Mouse (Mus musculus): ENCODE data around the gene Cnih4. TPM values are rescaled to one million over a fixed set of nuclear protein-coding genes. Genes with fewer than 3 reads are reported as not detected.
A peak's percentile ranks its signal among the peaks of the same experiment; 100 is the strongest.

The Cnih4 gene
- total RNA-seq, 2 experiments from 2014 or later = 25.9 to 59.7 TPM

DNA sequence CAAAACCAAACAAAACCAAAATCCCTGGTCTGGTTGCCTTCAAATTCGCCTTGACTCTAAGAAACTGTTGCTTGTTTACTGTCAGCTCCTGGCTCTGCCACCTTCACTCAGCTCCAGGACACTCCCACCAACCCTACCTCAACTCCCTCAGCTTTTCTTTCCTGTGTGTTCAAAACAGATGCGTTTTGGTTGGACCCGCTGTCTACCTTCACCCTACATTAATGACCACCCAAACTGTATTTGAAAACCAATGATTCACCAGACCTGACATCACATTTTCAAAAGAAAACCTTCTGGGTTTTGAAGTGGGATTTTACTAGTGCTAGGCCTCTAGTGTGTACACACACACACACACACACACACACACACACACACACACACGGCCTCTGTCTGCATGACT is 65.7 kb downstream of the Cnih4 start:
- no peak for ATAC-seq (replicated peaks; ENCODE audit: low FRiP score, low TSS enrichment, poor library complexity, severe bottlenecking)

DNA sequence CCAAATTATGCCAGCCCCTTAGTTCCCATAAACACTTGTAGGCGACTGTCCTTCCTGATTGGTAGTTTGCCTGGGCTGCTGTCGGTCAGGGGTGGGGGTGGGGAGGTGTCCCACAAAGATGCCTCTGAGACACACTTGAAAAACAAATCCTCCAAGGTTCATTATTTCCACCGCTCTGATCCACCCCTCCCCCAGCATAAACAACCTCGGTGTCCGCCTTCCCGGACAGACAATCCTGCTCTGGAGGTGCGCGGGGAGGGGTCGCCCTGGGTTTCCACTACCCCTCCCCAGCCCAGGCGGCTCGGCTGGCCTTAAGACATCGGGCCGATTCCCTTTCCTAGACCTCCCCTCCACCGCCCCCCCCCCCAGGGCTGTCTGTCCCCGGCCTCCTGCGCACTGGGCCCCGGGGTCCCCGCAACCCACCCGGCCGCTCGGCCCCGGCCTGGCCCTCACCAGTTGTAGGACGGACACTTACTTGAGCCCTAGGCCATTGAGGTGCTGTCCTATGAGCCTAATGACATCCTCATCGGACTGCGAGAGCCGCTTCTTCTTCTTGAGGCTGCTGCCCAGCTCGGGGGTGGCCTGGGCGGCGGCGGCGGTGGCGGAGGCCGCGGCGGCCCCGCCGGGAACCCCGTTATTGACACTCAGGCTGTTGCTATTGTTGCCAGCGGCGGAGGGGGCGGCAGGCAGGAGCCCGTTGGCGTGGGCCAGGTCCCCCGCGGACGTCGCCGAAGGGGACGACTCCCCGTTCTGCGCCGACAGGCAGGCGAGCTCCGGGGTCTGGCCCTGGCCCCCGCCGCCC is 66.3 kb downstream of the Cnih4 start:
- ATAC-seq (replicated peaks; ENCODE audit: low FRiP score, low TSS enrichment, poor library complexity, severe bottlenecking) = 0 out of 2 replicates have a peak, but pooled peaks have one; percentile 9

DNA sequence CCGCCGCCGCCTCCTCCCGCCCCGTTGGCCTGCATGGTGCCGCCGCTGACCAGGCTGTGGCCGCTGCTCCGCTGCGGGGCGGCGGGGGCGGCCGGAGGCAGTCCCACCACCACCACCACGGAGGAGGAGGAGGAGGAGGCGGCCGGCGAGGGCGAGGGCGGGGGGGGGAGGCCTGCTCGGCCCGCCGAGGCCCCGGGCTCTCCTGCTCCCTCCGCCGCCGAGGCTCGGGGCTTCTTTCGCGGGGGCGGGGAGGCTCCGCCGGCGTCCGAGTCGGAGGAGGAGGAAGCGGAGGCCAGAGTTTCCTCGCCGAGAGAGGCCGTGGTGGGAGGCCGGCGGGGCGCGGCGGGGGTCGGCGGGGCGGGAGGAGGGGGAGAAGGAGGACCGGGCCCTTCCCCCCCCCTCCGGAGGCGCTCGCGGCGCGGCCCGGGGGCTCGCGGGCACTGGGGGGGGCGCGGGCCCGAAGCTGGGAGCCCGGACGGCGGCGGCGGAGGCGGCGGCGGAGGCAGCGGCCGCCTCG is 67.0 kb downstream of the Cnih4 start:
- ATAC-seq (replicated peaks; ENCODE audit: low FRiP score, low TSS enrichment, poor library complexity, severe bottlenecking) = no peak

DNA sequence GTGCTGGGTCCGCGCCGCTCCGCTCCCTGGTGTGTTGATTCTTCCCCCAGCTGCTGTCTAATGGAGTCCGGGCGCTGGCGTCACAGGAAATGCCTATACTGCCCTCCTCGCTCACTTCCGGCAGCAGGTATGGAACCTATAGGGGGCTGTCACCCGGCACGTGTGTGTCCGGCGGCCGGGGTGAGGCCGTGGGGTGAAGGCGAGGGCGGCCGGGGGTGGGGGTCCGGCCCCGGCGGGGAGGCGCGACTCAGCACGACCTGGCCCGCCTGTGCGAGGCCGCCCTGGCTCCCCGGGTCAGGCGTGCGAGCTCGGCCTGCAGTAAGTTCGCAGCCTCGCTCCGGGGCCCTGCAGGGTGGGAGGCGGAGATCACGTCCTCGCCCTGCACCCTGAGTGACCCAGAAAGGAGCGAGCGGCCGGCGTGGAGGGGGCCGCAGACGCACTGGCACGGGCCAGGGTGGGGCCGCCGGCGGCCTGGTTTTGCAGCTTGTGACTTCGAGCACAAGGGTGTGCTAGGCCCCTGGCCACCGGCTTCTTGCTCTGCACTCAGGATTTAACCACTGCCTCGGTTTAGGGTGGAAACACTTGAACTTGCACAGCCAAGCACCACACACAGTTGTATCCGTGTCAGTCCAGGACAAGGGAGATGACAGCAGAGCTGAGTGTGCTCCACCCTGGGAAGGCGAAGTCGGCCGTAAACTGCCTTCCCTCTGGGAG is 67.6 kb downstream of the Cnih4 start, which contains the start of gene Wdr26:
TSS of gene Wdr26 (minus strand) at position 82 of the 714 bp plus-strand sequence.
- peak; percentile 79 for ATAC-seq (replicated peaks; ENCODE audit: low FRiP score, low TSS enrichment, poor library complexity, severe bottlenecking)

DNA sequence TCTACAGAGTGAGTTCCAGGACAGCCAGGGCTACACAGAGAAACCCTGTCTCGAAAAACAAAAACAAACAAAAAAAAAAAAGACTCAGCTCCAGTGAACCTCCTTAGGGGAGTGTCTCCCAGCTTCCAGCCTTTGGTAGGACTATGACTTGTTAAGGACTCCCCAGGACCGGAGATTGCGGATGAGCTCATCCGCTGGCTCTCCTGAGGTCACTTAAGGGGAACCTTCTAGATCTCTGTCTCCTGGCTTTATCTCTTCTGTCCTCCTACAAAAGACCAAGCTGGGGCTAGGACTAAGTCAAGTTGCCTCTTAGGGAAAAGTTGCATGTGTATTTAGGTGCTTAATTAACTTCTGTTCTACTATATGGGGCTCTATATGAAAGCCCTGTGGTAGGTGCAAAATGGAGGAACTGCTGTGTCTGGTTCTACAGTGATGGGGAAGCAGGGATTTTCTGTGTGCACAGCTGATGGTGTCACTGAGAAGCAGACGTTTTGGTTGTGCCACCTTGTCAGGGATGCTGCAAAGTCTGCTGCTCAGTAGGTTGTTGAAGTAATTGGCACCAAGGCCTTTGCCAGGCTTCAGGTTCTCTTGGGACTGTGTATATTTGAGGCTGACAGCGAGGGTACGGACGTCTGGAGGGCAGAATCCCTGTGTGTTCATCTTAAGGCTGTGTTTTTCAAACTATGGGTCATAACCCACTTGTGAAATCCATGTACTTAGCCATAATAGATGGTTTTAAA is 70.0 kb downstream of the Cnih4 start:
- ATAC-seq (replicated peaks; ENCODE audit: low FRiP score, low TSS enrichment, poor library complexity, severe bottlenecking) = no peak

DNA sequence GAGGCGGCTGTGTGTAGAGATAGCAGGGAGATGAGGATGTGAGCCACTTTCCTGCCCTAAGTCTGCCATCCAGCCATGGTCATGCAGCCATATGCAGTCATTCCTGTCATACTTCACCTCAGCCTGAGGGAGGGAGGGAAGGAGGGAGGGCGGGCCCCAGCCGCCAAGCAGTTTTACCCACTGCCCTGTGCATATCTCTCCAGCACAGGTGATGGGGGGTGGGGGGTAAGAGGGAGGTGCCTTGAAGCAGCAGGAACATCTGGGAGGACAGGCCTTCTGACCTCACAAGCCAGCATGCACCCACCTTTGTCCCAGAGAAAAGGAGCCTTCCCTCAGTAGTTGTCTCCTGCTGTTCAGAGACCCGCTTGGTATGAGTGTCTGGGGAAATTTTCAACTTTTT is 71.8 kb downstream of the Cnih4 start:
- ATAC-seq (replicated peaks; ENCODE audit: low FRiP score, low TSS enrichment, poor library complexity, severe bottlenecking) = peak; percentile 81

Other genes with a start within 250 kb of the Cnih4 start
- gene Pycr2, start 240.4 kb upstream of the Cnih4 start, total RNA-seq (2014; fragmentation: Nextera tagmentation) = 57.0 and 70.4 TPM in 2 replicates
- gene Pycr2, start 240.4 kb upstream of the Cnih4 start, total RNA-seq (2017) = 21.1 and 34.2 TPM in 2 replicates
- 6.4 and 11.9 TPM in 2 replicates for gene Lefty1, start 209.7 kb upstream of the Cnih4 start, total RNA-seq (2014; fragmentation: Nextera tagmentation)
- 3.4 TPM in 1 of 2 replicates, not detected in the other for gene Lefty1, start 209.7 kb upstream of the Cnih4 start, total RNA-seq (2017)
- gene Tmem63a, start 202.3 kb upstream of the Cnih4 start, total RNA-seq (2014; fragmentation: Nextera tagmentation) = 22.5 and 26.6 TPM in 2 replicates
- 4.8 and 10.8 TPM in 2 replicates for gene Tmem63a, start 202.3 kb upstream of the Cnih4 start, total RNA-seq (2017)
- gene Ephx1, start 123.8 kb upstream of the Cnih4 start, total RNA-seq (2014; fragmentation: Nextera tagmentation) = 4.5 TPM in 1 of 2 replicates, not detected in the other
- 0.57 TPM in 1 of 2 replicates, not detected in the other for gene Ephx1, start 123.8 kb upstream of the Cnih4 start, total RNA-seq (2017)
- not detected in 2 replicates for gene 9130409I23Rik, start 93.5 kb upstream of the Cnih4 start, total RNA-seq (2014; fragmentation: Nextera tagmentation)
- not detected in 2 replicates for gene 9130409I23Rik, start 93.5 kb upstream of the Cnih4 start, total RNA-seq (2017)
- 54.5 and 64.7 TPM in 2 replicates for gene Nvl, start 489 bp upstream of the Cnih4 start, total RNA-seq (2014; fragmentation: Nextera tagmentation)
- gene Nvl, start 489 bp upstream of the Cnih4 start, total RNA-seq (2017) = 36.3 and 37.0 TPM in 2 replicates
- 93.5 and 155 TPM in 2 replicates for gene Wdr26, start 67.3 kb downstream of the Cnih4 start, total RNA-seq (2014; fragmentation: Nextera tagmentation)
- gene Wdr26, start 67.3 kb downstream of the Cnih4 start, total RNA-seq (2017) = 84.8 and 102 TPM in 2 replicates
- not detected in 2 replicates for gene Cnih3, start 207.9 kb downstream of the Cnih4 start, total RNA-seq (2014; fragmentation: Nextera tagmentation)
- not detected in 2 replicates for gene Cnih3, start 207.9 kb downstream of the Cnih4 start, total RNA-seq (2017)